Mouse (Mus musculus) embryonic fibroblast, embryonic 13.5 days (primary cell): Measurements from ENCODE around the gene Zfp119b.
A peak's percentile ranks its signal among the peaks of the same experiment; 100 is the strongest.

Experiments
- CTCF ChIP-seq: IDR thresholded peaks from 2 replicates; pipeline ENCODE4 v1.5.1; 2011; ENCODE audit warnings: mild to moderate bottlenecking, control low read depth, low read length, moderate library complexity, borderline replicate concordance; ENCODE audit not compliant: insufficient read depth
- POLR2A ChIP-seq: IDR thresholded peaks from 2 replicates; pipeline ENCODE4 v1.6.1; 2011; ENCODE audit warnings: low read depth, mild to moderate bottlenecking, control low read depth, low read length, moderate library complexity

GRCm38 (mm10) chr17:55957168-55957567, 7.9 kb upstream of the Zfp119b start:
- TF ChIP-seq CTCF (peak; percentile 85), POLR2A (peak; percentile 21; the same call in 1 of the 2 replicates)
